Mouse (Mus musculus) adrenal gland, adult (tissue): ENCODE measurements at regions not wholly inside any gene's neighbourhood (a gene's known extent, or its start where the extent isn't known, plus 50 kb on each side); places are given as distances from the start of the nearest gene placed in this dataset.

Source experiments
- DNase-seq, 2 experiments: peaks; one replicate each; pipeline ENCODE4 v3.0.0; 2022 to 2023; ENCODE audit warnings: low spot score in 1 of 2; ENCODE audit not compliant: inconsistent age in 2 of 2

DNA sequence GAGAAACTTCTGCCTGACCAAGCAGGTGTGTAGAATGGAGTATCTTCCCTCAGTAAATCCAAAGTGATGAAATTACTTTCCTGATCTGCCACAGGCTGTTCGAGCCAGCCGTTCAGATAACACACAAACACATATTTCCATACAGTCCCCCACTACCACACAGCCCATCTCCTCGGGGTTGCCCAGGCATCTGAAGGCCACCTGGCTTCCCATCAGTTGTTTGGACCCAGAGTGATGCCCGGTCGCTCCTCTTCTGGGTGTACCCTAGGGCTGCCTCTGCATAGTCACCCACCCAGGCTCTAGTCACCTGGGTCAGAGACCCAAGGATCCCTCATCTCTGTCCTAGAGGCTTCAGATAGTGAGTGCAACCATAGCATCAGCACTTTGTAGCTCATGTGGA lies 107.9 kb downstream of the CK137956 start:
- no peak for DNase-seq

DNA sequence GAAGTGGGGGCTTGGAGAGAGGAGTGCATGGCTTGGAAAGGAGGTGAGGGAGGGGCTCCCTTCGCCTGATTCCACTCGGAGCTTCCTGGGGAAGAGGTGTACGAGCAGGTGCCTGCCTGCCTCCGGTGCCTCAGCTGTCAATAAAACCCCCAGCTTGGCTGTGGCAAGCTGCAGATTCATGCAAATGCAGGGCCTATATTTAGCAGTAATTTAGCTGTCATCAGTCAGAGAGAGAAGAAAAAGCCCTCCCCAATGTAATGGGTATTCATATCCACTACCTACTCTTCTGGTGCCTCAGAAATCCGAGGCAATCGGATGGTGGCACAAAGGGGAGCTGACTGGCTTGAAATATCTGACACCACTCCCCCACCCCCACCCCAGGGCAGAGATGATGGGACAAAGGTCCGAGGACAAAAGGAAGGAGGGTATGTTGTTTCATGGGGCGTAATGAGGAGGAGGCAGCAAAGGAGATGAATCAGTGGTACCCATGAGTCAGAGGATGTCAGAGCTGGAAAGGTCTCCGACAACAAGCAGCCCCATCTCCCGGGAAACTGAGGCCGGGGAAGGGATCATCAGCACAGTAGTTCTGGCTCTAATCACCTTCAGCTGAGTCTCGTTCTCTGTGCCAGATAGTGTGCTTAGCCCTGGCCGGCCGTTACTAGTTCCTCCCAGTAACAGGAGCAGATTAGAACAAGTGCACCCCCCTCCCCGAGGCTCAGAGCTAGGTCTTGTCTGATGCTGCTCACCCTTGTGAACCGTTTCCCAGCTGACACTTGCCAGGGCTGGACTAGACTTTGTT lies 109.2 kb downstream of the CK137956 start:
- no peak for DNase-seq

DNA sequence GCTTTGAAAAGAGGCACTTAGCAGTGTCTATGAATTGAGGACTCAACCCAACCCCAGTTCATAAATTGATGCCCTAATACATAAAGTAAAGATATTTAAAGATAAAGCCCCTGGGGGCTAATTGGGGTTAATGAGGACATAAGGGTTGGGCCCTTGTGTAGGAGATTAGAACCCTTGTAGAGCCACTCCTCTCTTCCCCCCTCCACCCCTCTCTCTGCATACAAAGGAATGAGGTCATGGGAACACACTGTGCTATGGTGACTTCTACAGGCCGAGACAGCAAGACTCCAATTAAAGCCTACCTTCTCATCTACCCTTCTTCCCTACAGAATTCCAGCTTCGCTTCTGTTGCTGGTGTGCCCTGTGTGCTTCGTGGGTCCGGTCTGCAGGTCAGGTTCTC lies 110.5 kb downstream of the CK137956 start:
- no peak for DNase-seq

DNA sequence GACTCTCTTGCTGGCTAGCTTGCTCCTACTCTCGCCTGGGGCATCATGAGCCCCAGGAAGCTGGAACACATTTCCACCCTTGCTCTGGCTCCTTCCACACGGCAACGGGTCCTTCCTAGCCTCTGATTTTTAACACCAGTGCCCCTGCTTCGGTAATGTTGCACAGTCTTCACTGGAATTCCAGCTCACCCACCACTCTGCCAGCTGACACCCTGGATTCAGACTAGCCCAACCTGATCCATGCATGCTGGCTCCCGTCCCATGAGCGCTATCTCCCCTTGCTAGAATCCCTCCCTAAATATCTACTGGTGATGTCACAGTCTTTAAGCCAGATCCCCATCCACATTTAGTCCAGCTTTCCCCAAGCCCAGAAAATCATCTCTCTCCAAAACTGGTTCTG lies 111.2 kb downstream of the CK137956 start:
- DNase-seq = no peak

- DNase-seq = no peak
These were observed 112.2 kb downstream of the CK137956 start for GRCm38 (mm10) chr4:127858566-127858965.

DNA sequence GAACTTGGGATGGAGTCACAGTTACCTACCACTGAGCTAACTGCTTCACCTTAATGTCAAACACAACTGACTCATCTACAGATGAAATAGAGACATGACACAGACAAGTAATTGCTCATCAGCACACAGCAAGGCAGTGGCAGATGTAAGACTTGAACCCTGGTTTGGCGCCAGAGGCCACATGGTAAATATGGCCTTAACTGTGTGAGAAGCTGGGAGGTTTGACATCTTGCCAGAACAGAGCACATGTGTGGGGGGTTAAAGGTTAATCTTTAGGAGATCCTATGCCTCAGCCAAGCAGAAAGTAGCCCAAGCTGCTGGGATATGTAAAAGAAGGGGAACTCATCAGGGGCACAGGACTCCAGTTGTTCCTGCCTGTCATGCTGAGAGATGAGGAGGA lies 114.9 kb downstream of the CK137956 start:
- DNase-seq = peak in 1 of 2 experiments; percentile 47

DNA sequence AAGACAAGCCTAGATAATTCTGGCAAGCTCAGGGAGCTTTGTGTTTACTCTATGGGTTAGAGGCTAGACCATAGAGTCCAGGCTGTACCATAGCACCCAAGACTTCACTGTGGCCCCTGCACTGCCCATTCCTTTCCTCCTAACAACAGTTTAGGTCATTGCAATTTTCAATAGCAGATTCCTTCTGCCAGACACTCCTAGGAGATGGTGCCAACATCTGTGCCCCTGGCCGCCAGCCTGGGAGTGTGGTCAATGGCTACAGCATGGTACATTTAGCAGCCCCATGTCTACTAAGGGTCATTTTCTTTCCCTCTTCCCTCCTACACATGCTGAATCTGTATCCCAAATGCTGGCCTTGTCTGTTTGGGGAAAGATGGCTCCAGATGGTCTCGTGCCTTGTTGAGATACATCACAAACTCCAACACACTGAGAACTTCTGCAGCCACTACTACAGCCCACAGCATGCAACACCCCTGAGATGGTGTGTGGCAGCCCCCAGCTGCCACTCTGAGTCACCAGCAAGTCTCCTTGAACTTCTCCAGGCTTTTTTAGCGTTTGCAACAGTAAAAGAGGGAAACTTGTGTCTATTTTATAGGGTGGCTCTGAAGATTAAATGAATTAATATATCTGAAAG lies 115.9 kb downstream of the CK137956 start:
- DNase-seq = no peak

GRCm38 (mm10) chr4:127849306-127849705 lies 121.4 kb downstream of the CK137956 start:
- DNase-seq = no peak

DNA sequence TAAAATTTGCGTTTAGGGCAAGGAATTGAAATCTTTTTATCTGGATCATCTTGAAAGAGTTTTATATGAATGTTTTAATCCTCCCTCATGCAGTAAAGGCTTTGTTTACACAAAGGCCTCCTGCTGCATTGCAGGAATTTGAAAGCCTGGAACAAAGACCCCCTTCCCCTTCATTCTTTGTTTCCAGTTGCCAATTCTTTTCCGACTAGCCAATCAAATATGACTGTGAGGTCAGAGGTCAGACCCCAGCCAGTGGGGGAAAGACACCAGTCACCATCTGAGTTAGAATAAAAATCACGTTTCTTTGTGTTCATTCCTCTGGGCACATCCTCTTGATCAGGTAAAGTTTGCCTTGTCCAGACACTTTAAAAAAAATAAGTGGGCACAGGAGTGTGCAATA lies 124.4 kb downstream of the CK137956 start:
- DNase-seq = no peak

DNA sequence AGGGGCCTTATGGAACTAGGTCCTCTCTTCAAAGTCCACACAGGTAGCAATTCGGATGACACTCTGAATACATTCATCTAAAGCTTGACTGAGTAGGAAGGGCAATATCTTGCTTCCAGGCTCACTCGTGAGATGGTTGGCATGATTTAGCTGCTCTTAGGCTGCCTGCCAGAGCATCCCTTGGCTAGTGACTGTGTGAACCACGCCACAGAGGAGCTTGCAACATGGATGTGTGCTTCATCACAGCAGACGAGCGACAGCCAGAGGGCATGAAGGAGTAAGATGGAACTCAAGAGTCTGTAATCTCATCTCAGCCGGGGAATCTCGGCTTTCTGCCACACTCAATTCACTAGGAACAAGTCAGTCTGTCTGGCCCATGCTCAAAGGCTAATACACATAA lies 127.3 kb downstream of the CK137956 start:
- no peak for DNase-seq

GRCm38 (mm10) chr4:127833668-127834067 lies 137.1 kb downstream of the CK137956 start:
- DNase-seq = no peak

GRCm38 (mm10) chr4:127826988-127827387 lies 143.8 kb downstream of the CK137956 start:
- DNase-seq = no peak

GRCm38 (mm10) chr4:127819501-127819900 lies 151.2 kb downstream of the CK137956 start:
- peak; percentile 9 to 64 for DNase-seq

DNA sequence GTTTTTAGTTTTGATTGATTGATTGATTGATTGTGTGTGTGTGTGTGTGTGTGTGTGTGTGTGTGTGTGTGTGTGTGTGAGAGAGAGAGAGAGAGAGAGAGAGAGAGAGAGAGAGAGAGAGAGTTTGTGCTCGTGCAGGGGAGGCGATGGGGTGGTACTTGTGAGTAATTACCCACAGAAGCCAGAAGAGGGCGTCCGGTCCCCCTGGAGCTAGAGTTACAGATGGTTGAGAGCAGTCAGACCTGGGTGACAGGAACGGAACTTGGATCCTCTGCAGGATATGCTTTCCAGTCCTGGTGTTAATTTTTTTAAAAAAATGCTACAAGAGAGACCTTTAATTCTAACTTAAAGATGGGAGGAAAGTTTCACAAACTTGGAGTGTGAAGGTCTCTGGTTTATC lies 151.7 kb downstream of the CK137956 start:
- no peak for DNase-seq

- no peak for DNase-seq
These were observed 156.1 kb downstream of the CK137956 start for GRCm38 (mm10) chr4:127814631-127815030.

DNA sequence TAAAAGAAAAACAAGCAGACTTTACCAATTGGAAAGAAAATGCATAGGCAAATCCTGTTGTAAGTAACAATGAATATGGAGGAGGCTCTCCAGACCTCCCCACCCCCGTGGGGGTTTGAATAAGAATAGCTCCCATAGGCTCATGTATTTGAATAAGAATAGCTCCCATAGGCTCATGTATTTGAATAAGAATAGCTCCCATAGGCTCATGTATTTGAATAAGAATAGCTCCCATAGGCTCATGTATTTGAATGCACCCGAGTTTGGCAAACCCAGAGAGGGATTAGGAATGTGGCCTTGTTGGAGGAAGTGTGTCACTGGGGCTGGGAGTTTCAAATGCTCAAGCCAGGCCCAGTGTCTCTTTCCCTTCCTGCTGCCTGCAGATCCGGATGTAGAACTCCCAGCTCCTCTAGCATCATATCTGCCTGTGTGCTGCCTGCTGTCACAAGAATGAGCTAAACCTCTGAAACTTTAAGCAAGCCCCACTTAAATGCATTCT lies 158.7 kb downstream of the CK137956 start:
- DNase-seq = no peak

DNA sequence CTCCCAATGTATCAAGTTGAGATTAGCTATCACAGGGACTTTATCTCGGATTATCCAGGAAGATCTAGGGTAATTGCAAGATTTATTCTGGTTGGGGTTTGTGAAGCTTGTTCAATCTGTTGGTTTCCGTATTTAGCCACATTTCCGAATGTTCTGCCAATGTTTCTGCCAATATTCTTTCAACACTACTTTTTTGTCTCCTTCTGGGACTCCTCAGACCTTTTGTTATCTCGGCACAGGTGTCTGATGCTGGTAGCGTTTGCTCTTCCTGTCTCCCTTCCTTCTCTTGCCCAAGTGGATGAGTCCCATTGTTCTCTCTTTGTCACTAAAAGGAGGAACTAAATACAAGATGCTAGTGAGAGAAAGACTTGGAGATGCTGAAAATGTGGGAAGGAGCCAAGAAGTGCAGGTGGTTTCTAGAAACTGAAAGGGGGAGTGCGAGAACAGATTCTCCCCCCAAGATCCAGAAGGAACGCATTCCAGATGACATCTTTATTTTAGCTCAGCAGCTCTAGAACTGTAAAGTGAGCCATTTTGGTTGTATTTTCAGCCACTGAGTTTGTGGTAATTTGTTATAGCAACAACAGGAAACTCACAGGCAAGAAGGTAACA lies 159.7 kb downstream of the CK137956 start:
- DNase-seq = no peak

- DNase-seq = peak; percentile 17 to 50
These were observed 161.7 kb downstream of the CK137956 start for GRCm38 (mm10) chr4:127809006-127809405.

- DNase-seq = no peak
These were observed 181.5 kb downstream of the CK137956 start for GRCm38 (mm10) chr4:127789206-127789605.

- peak; percentile 4 to 61 for DNase-seq
These were observed 185.0 kb downstream of the CK137956 start for GRCm38 (mm10) chr4:127785786-127786185.

DNA sequence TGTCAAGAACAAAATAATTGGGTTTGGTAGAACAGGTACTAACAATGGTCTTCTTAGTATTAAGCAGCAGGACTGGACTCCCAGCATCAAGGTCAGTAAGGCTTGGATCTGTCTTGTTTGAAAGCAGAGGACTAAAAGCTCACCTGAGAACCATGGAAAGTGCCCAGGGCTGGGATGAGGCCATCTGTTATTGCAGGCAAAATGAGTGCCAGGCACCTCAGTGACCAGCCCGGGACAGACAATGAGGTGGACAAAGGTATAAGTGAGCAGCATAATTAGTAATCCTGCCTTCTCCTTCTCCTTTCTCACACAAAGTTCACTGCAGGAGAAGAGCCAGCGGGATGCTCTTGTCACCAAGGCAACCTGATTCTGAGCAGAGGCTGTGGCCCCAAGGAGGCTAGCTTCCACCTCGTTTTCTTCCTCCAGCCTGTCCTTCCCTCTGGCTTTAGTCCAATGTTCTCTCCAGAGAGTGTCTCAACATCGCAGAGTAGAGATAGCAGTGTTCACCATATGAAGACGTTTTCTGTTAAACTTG lies 198.7 kb downstream of the CK137956 start:
- DNase-seq = no peak

DNA sequence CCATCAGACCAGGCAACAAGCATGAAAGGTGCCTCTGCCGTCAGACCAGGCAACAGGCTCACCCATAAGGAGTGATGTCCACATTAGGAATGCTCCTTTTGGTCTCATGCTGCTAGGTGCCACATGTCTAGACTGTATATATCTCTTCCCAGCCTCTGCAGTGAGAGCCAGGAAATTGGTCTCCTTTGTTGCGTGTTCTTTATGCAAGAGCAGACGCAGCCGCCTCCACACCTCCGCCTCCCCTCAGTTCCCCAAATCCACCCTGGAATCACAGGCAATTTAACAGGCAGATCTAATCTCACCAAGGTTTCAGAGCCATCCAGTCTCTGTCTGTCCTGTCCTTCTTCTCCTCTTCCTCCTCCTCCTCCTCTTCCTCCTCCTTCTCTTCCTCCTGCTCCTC lies 207.0 kb downstream of the CK137956 start:
- no peak for DNase-seq
